Comparison of ENCODE assay signal across 9 mouse cellular contexts in genomic region chr14:102980986-102981385, GRCm38 (mm10). TPM values are rescaled to one million over a fixed set of nuclear protein-coding genes. Genes with fewer than 3 reads are reported as not detected.
DNase-seq lines count a peak whose midpoint lies in the region; ATAC-seq and TF ChIP-seq lines count a peak whose summit lies in the region.
"Had no signal": no experiment of that assay in that cellular context is flagged by ENCODE, and none has a peak within 500 bp of the region (broad histone marks: within the 10 kb centered on the region; RNA-seq: fewer than 3 reads in every experiment).

No protein-coding gene starts in this region.

- H3K4me2 ChIP-seq in kidney, postnatal 0 days (ENCODE audit: low read length) = peak overlapping the region; percentile 89
- H3K4me2 ChIP-seq in heart, embryonic 12.5 days = peak overlapping the region; percentile 85
- peak overlapping the region; percentile 67 for H3K4me2 ChIP-seq in liver, embryonic 14.5 days (ENCODE audit: low read depth)

- H3K27me3 ChIP-seq in kidney, postnatal 0 days (ENCODE audit: insufficient read depth, low read length) = no peaks in the 10 kb centered on the region
- H3K27me3 ChIP-seq in heart, embryonic 12.5 days (replicated peaks) = no peaks in the 10 kb centered on the region; the same call in 1 of the 2 replicates
- peaks cover 37% of the 10 kb centered on the region for H3K27me3 ChIP-seq in liver, embryonic 14.5 days (ENCODE audit: control insufficient read depth, insufficient read depth, low read length)

- H3K36me3 ChIP-seq in kidney, postnatal 0 days (ENCODE audit: insufficient read depth, low read length) = no peaks in the 10 kb centered on the region
- H3K36me3 ChIP-seq in heart, embryonic 12.5 days = no peaks in the 10 kb centered on the region
- no peaks in the 10 kb centered on the region for H3K36me3 ChIP-seq in liver, embryonic 14.5 days (replicated peaks; ENCODE audit: control insufficient read depth, insufficient read depth, low read depth)

- intact Hi-C loops in left cerebral cortex, postnatal 4 days (cut with DNase I) = loop anchor here (2.0 to 5.0 kb wide), 4 partner anchors 174 to 798 kb away; no protein-coding TSS in a partner anchor

- no peak for TF ChIP-seq EP300 in liver, embryonic 14.5 days (IDR thresholded peaks at IDR 0.05; ENCODE audit: low read depth)

- ATAC-seq in kidney, postnatal 0 days (replicated peaks; ENCODE audit: low FRiP score, low read depth) = no peak
- ATAC-seq in heart, embryonic 12.5 days (ENCODE audit: insufficient number of reproducible peaks, low FRiP score) = no peak
- ATAC-seq in liver, embryonic 14.5 days (ENCODE audit: insufficient read depth) = no peak

- H3K27ac ChIP-seq in kidney, postnatal 0 days = no peak overlapping the region
- peak overlapping the region; percentile 99 for H3K27ac ChIP-seq in bone marrow, adult 2 months (ENCODE audit: control insufficient read depth, insufficient read depth, low read depth, low read length, poor library complexity)
- H3K27ac ChIP-seq in heart, embryonic 12.5 days (ENCODE audit: poor library complexity, severe bottlenecking) = peak overlapping the region; percentile 9; the same call in 1 of the 2 replicates
- no peak overlapping the region for H3K27ac ChIP-seq in liver, embryonic 14.5 days

- DNase-seq in kidney, postnatal 0 days (ENCODE audit: low spot score) = no peak
- no peak for DNase-seq in kidney, postnatal 14 days
- DNase-seq in liver, embryonic 14.5 days (ENCODE audit: low read depth in 3 of 3, low spot score in 3 of 3) = no peak
- no peak for DNase-seq in B cell, adult 2 months
- DNase-seq in left cerebral cortex, postnatal 4 days = no peak
- no peak for DNase-seq in cerebellum, adult 11 months

- no peak for TF ChIP-seq POLR2A in bone marrow, adult 2 months (IDR thresholded peaks at IDR 0.05; ENCODE audit: borderline replicate concordance, control insufficient read depth, low read depth, low read length)

- peak overlapping the region; percentile 74 for H3K9ac ChIP-seq in kidney, postnatal 0 days (ENCODE audit: low read depth, low read length)
- H3K9ac ChIP-seq in heart, embryonic 12.5 days = peak overlapping the region; percentile 76
- no peak overlapping the region for H3K9ac ChIP-seq in liver, embryonic 14.5 days (replicated peaks)

- no peaks in the 10 kb centered on the region for H3K9me3 ChIP-seq in kidney, postnatal 0 days (replicated peaks; ENCODE audit: low read length)
- no peaks in the 10 kb centered on the region for H3K9me3 ChIP-seq in heart, embryonic 12.5 days (replicated peaks)
- H3K9me3 ChIP-seq in liver, embryonic 14.5 days (ENCODE audit: control insufficient read depth, low read length) = no peaks in the 10 kb centered on the region

- peak overlapping the region; percentile 64 for H3K4me3 ChIP-seq in kidney, postnatal 0 days (replicated peaks; ENCODE audit: low read depth, low read length)
- peak overlapping the region; percentile 93 for H3K4me3 ChIP-seq in bone marrow, adult 2 months (replicated peaks; ENCODE audit: control insufficient read depth, low read depth, low read length)
- peak overlapping the region; percentile 69 for H3K4me3 ChIP-seq in heart, embryonic 12.5 days
- H3K4me3 ChIP-seq in liver, embryonic 14.5 days (ENCODE audit: insufficient read depth in 1 of 2, low read depth in 2 of 2, low read length in 2 of 2) = peak overlapping the region; percentile 49 to 59
- H3K4me3 ChIP-seq: myocyte had no signal

- no peaks in the 10 kb centered on the region for H3K4me1 ChIP-seq in kidney, postnatal 0 days (replicated peaks; ENCODE audit: insufficient read depth, low read length)
- H3K4me1 ChIP-seq in bone marrow, adult 2 months (ENCODE audit: control insufficient read depth, insufficient read depth, low read length) = peaks cover 1% of the 10 kb centered on the region; the same call in 1 of the 2 replicates
- H3K4me1 ChIP-seq in heart, embryonic 12.5 days (replicated peaks) = peaks cover 12% of the 10 kb centered on the region
- peaks cover 0 to 3% of the 10 kb centered on the region in 2 experiments; a peak in 2 of 4 replicates for H3K4me1 ChIP-seq in liver, embryonic 14.5 days (replicated peaks; ENCODE audit: control insufficient read depth in 2 of 2, insufficient read depth in 2 of 2, low read length in 1 of 2)

- 4% methylated on average over 14 of the region's 14 CpGs for WGBS in kidney, postnatal 0 days
- 4% methylated on average over 14 of the region's 14 CpGs for WGBS in bone marrow, adult 2 months
- WGBS in heart, embryonic 12.5 days = 11% methylated on average over 14 of the region's 14 CpGs
- 4% methylated on average over 14 of the region's 14 CpGs for WGBS in liver, embryonic 14.5 days (ENCODE audit: insufficient replicate concordance)

- no peak for TF ChIP-seq CTCF in kidney, postnatal 0 days (IDR thresholded peaks at IDR 0.05; ENCODE audit: low read depth)
- no peak for TF ChIP-seq CTCF in bone marrow, adult 2 months (IDR thresholded peaks at IDR 0.05; ENCODE audit: control insufficient read depth, insufficient read depth, low read length)
- no peak for TF ChIP-seq CTCF in liver, embryonic 14.5 days (IDR thresholded peaks at IDR 0.05; ENCODE audit: low read depth)

RNA-seq across cellular contexts. Expression of gene Kctd12, which starts 1.5 kb away (rescaled TPM):
- 8.6 and 8.7 TPM in 2 replicates for polyA plus RNA-seq in kidney, postnatal 0 days (2015; fragmentation: Nextera tagmentation; extraction: Ambion mirVana)
- polyA plus RNA-seq in bone marrow, adult 2 months (2011; ENCODE audit: insufficient read depth, insufficient read length, low replicate concordance, missing spikeins) = 14.0 and 17.9 TPM in 2 replicates
- polyA plus RNA-seq in heart, embryonic 12.5 days (2016; fragmentation: Nextera tagmentation; extraction: Ambion mirVana) = 4.8 and 5.4 TPM in 2 replicates
- polyA plus RNA-seq in liver, embryonic 14.5 days (2012; rRNA removed) = 2.9 and 3.5 TPM in 2 replicates
- polyA plus RNA-seq in liver, embryonic 14.5 days (2014; fragmentation: Nextera tagmentation; extraction: Ambion mirVana) = 2.3 and 2.9 TPM in 2 replicates
- total RNA-seq in left cerebral cortex, postnatal 4 days (2021) = 10 to 100 TPM; 82.4 to 86.7 TPM
- polyA plus RNA-seq: myocyte had no signal

Comparison
In these comparisons a context has a peak if more than half of its experiments do, and no peak if none do; other contexts are left out.
1. H3K27ac ChIP-seq: peak in bone marrow, adult 2 months (single experiment) and heart, embryonic 12.5 days (single experiment); none in kidney, postnatal 0 days (single experiment) and liver, embryonic 14.5 days (single experiment).
2. Peak in every context shown above with its lines, with median percentiles within 50 percentile points of each other: H3K4me2 ChIP-seq and H3K4me3 ChIP-seq.